Mouse (Mus musculus): ENCODE data around the gene Hoxc12.

The Hoxc12 gene

GRCm38 (mm10) chr15:102937036-102937666 lies 594 bp downstream of the Hoxc12 start:
- peak; percentile 72 for DNase-seq (ENCODE audit: extremely low spot score, low spot score)

- DNase-seq (ENCODE audit: extremely low spot score, low spot score), result no peak
Measured at GRCm38 (mm10) chr15:102939256-102940155, 2.9 kb downstream of the Hoxc12 start.

GRCm38 (mm10) chr15:102942739-102943467 lies 6.3 kb downstream of the Hoxc12 start:
- no peak for DNase-seq (ENCODE audit: extremely low spot score, low spot score)

GRCm38 (mm10) chr15:102943468-102943813 lies 6.9 kb downstream of the Hoxc12 start:
- DNase-seq (ENCODE audit: extremely low spot score, low spot score), result no peak

GRCm38 (mm10) chr15:102945185-102946077 lies 8.9 kb downstream of the Hoxc12 start:
- no peak for DNase-seq (ENCODE audit: extremely low spot score, low spot score)

- DNase-seq (ENCODE audit: extremely low spot score, low spot score), result no peak
Measured at GRCm38 (mm10) chr15:102947276-102947675, 10.7 kb downstream of the Hoxc12 start.

- no peak for DNase-seq (ENCODE audit: extremely low spot score, low spot score)
Measured at GRCm38 (mm10) chr15:102948842-102949241, 12.3 kb downstream of the Hoxc12 start.

GRCm38 (mm10) chr15:102949696-102950095 lies 13.1 kb downstream of the Hoxc12 start:
- no peak for DNase-seq (ENCODE audit: extremely low spot score, low spot score)

- no peak for DNase-seq (ENCODE audit: extremely low spot score, low spot score)
Measured at GRCm38 (mm10) chr15:102950877-102951276, 14.3 kb downstream of the Hoxc12 start.

GRCm38 (mm10) chr15:102953561-102953960 lies 17.0 kb downstream of the Hoxc12 start:
- no peak for DNase-seq (ENCODE audit: extremely low spot score, low spot score)

- peak; percentile 75 for DNase-seq (ENCODE audit: extremely low spot score, low spot score)
Measured at GRCm38 (mm10) chr15:102954192-102955006, 17.8 kb downstream of the Hoxc12 start, which contains the start of gene Hoxc11. Hoxc11 (plus strand) TSS chr15:102954427.

GRCm38 (mm10) chr15:102955007-102955382 lies 18.4 kb downstream of the Hoxc12 start:
- no peak for DNase-seq (ENCODE audit: extremely low spot score, low spot score)

- peak; percentile 85 for DNase-seq (ENCODE audit: extremely low spot score, low spot score)
Measured at GRCm38 (mm10) chr15:102955833-102956640, 19.5 kb downstream of the Hoxc12 start.

- DNase-seq (ENCODE audit: extremely low spot score, low spot score), result no peak
Measured at GRCm38 (mm10) chr15:102956906-102957305, 20.3 kb downstream of the Hoxc12 start.

- DNase-seq (ENCODE audit: extremely low spot score, low spot score), result no peak
Measured at GRCm38 (mm10) chr15:102959663-102960191, 23.2 kb downstream of the Hoxc12 start.

GRCm38 (mm10) chr15:102961728-102962127 lies 25.2 kb downstream of the Hoxc12 start:
- no peak for DNase-seq (ENCODE audit: extremely low spot score, low spot score)

- DNase-seq (ENCODE audit: extremely low spot score, low spot score), result no peak
Measured at GRCm38 (mm10) chr15:102962492-102962891, 25.9 kb downstream of the Hoxc12 start.

- DNase-seq (ENCODE audit: extremely low spot score, low spot score), result no peak
Measured at GRCm38 (mm10) chr15:102963259-102963658, 26.7 kb downstream of the Hoxc12 start.

All from neural tube, embryonic 10.5 days (tissue).